Mouse (Mus musculus) Patski (cell line): ENCODE results near the gene Cox4i1. TPM values are rescaled to one million over a fixed set of nuclear protein-coding genes. Genes with fewer than 3 reads are reported as not detected.

Experiments
- ATAC-seq: fragments of 100-300 bp; one replicate; pipeline ENCODE4 v1.8.0; 2021
- CTCF ChIA-PET: fragments of 350-600 bp; sonication (Branson Sonifier 250); formaldehyde crosslinking; loops from one replicate; lab custom pipeline; 2022; ENCODE audit warnings: inconsistent platforms; lab: Charles Lee
- POLR2A ChIA-PET: fragments of 350-600 bp; sonication (Branson Sonifier 250); formaldehyde crosslinking; loops from one replicate; lab custom pipeline; 2022; ENCODE audit warnings: antibody characterized with exemption, inconsistent platforms; lab: Charles Lee
- DNase-seq: peaks from one replicate; pipeline ENCODE4 v3.0.0-alpha.2; 2011; ENCODE audit warnings: low read depth, low spot score
- H3K27me3 ChIP-seq: fragments of 371-371 bp; one replicate; pipeline ENCODE4 v1.5.1; 2021
- CTCF ChIP-seq: fragments of 100-300 bp; IDR thresholded peaks from one replicate; pipeline ENCODE4 v1.5.1; 2021
- in situ Hi-C: fragments of 300-500 bp; cut with MboI; formaldehyde crosslinking; loops from 3 replicates; pipeline ENCODE4 v1.11.1; 2018; ENCODE audit warnings: low pct_unique_long_range_greater_than_20kb, mixed read lengths
- polyA plus RNA-seq: library from polyadenylated mRNA; unstranded; gene quantifications from one replicate; pipeline ENCODE4 v1.2.3, GENCODE M21; 2021

Cox4i1 gene
- polyA plus RNA-seq: 1,640 TPM

DNA sequence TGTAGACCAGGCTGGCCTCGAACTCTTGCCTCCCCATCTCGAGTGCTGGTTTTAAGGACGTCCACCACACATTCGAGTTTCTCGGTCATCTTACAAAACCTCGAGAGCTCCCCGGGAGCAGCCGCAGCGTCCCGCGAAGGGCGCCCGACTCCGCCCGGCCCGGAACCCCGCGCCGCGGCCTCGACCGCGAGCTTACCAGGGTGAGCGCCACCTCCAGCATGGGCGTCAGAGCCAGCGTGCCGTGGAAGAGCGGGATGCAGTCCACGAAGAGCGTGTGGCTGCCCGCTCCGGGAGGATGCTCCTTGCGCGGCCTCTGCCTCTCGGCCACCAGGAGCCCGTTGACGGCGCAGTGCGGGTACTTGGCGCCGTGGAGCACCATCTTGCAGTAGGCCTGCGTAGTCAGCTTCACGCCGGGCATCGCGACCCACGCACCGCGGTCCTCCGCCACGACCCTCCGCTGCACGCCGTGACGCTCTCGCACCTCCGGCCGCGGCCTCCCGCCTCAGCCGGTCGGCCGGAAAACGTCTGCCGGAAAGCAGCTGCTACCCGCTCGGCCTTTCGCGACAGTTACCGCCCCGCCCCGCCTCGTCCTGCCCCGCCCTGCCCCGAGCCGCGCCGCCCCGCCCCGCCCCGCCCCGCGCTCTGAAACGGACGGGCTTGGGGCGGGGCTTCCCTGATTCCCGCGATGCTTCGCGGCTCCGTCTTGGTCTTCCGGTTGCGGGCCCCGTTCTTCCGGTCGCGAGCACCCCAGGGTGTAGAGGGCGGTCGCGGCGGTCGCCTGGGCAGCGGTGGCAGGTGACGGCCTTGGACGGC is at the start of gene Cox4i1, which contains the start of gene Gm27021:
Gene Cox4i1, plus strand, starts transcription at position 662 of the 813 bp plus-strand sequence.
Gene Gm27021, minus strand, starts transcription at position 519 of the 813 bp plus-strand sequence.
- H3K27me3 ChIP-seq: no peaks in the 10 kb centered on the region
- CTCF ChIA-PET: no interaction called here
- TF ChIP-seq CTCF: no peak
- peak; percentile 38 for DNase-seq
- POLR2A ChIA-PET: interaction anchor here (0.7 to 1.0 kb wide), 2 partner anchors 50 to 1540 kb away, joined by 3 to 4 read pairs; no protein-coding TSS in a partner anchor
- in situ Hi-C loops: no loop called here
- ATAC-seq: peak; percentile 79

DNA sequence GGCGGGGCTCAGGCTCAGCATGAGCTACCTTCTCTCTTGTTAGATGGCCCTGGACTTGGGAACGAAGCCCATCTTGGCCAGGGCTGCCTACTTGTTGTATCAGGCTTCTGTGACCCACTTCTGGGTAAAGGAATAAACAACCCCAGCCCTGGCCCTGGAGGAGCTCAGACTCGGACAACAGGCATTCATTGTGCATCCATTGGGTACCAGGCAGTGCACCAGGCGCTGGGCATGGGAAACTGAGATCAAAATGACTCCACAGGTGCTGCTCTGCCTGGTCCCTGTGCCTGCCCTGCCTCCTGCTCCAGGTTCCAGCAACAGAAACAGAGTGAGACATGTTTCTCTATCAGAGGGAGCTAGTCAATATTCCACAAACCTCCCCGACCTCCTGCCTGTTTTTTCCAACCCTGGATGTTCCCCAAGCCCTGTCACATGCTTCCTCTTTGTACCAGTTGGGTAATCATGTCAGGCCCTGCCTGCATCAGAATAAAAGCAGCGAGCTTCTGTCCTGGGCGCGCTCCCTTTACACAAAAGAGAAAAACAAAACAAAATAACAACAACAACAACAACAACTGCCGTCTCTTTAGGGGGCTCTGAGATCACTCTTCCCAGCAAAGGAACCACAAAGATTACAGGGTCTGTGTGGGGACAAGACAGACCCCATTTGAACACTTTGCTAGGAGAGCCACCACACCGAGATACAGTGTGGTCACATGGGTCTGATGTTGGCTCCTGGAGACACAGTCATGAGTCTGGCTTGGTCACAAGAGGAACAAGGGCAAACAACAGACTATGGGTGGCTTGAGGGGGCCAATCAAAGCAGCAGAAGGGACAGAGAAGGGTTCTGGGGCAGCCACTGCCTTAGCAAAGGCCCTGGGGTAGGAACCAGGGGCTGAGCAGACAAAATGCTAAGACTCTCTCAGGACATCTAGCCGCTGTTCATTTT is 48.5 kb upstream of the Cox4i1 start:
- no peak for DNase-seq
- in situ Hi-C loops: loop anchor here (10.0 kb wide), 1 partner anchor 435 kb away; no protein-coding TSS in a partner anchor
- no peak for ATAC-seq
- CTCF ChIA-PET: interaction anchor here (1.0 to 2.3 kb wide), 5 partner anchors 10 to 23 kb away, joined by 3 to 10 read pairs (median 4); no protein-coding TSS in a partner anchor
- POLR2A ChIA-PET: interaction anchor here (1.0 kb wide), 1 partner anchor 11 kb away, joined by 5 read pairs; no protein-coding TSS in a partner anchor
- TF ChIP-seq CTCF: no peak
- no peaks in the 10 kb centered on the region for H3K27me3 ChIP-seq

DNA sequence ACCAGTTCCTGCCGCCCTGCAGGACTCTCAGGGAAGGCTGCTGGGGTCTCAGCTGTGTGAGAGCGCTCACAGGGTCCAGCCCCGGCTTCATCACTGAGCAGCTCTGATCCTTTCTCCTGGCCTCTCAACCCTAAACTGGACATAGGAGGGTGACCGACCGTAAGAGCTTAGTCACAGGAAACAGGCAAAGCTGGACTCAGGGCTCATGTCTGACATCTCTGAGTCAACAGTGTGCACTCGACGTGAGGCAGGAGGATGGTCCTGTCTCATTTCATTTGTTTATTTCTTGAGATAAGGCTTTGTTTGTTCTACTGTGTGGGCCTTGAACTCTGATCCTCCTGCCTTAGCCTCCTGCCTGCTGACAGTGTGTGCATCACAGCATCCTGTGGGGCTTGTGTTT is 47.6 kb upstream of the Cox4i1 start:
- TF ChIP-seq CTCF: no peak
- CTCF ChIA-PET: interaction anchor here (1.1 to 1.6 kb wide), 2 partner anchors 20 to 24 kb away, joined by 4 to 5 read pairs; no protein-coding TSS in a partner anchor
- in situ Hi-C loops: no loop called here
- no peaks in the 10 kb centered on the region for H3K27me3 ChIP-seq
- no peak for DNase-seq
- ATAC-seq: no peak
- POLR2A ChIA-PET: no interaction called here

DNA sequence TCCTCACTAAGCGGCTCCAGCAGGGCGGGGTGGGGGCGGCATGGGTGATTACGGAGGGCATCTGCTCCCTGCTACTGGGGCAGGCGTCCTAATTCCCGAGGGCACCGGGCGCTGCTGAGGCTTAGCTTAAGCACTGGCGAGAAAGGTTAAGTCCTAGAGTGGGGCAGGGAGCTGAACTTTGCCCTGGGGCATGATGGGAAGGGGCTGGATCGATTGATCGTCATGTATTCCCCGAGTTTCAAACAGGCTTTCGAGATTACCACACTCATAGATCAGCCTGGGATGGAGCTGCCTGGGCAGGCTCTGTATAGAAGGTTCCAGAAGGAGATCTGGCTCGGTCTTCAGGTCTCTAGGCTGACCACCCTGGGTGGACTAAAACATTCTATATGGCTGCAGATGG is 45.9 kb upstream of the Cox4i1 start:
- no peaks in the 10 kb centered on the region for H3K27me3 ChIP-seq
- ChIA-PET CTCF (no interaction called here), POLR2A (no interaction called here)
- DNase-seq (no peak), ATAC-seq (no peak)
- no peak for TF ChIP-seq CTCF
- in situ Hi-C loops: no loop called here

DNA sequence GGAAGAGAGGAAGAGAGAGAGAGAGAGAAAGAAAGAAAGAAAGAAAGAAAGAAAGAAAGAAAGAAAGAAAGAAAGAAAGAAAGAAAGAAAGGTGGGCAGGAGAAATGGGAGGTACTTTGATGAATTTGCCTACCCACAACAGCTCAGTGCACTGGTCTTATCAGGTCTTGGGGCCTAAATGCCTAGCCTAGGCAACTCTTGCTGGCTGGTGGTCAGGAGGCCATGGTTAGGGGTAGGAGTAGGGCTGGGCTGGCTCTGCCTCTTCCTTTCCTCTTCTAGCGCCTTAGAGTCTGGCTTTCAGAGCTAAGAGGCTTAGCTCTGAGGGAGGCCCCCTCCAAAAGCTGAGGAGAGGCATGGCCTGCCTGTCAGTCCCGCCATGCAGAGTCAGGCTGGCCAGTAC is 44.4 kb upstream of the Cox4i1 start:
- no peaks in the 10 kb centered on the region for H3K27me3 ChIP-seq
- in situ Hi-C loops: no loop called here
- no peak for TF ChIP-seq CTCF
- DNase-seq (no peak), ATAC-seq (no peak)
- POLR2A ChIA-PET: no interaction called here
- CTCF ChIA-PET: interaction anchor here (1.2 to 1.3 kb wide), 2 partner anchors 12 to 20 kb away, joined by 3 read pairs; no protein-coding TSS in a partner anchor

DNA sequence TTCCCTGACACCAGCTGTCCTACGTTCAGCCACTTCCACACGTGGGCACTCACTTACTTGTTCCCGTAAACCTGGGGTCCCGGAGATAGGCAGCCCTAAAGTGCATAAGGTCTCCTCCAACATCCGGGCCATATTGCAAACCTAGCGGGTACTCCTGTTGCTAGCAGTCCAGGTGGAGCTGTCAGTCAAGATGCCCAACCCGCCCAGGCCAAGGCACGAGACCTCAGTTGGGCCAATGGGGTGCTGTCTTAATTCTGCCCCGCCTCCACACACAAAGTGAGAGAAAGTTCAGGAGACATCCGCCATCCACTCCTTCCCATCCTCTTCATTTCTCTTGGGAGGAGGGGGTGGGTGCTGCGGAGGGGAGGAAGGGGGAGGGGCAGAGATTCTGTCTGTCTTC is 41.6 kb upstream of the Cox4i1 start:
- ChIA-PET CTCF (no interaction called here), POLR2A (no interaction called here)
- in situ Hi-C loops: no loop called here
- H3K27me3 ChIP-seq: no peaks in the 10 kb centered on the region
- DNase-seq (no peak), ATAC-seq (no peak)
- TF ChIP-seq CTCF: no peak

DNA sequence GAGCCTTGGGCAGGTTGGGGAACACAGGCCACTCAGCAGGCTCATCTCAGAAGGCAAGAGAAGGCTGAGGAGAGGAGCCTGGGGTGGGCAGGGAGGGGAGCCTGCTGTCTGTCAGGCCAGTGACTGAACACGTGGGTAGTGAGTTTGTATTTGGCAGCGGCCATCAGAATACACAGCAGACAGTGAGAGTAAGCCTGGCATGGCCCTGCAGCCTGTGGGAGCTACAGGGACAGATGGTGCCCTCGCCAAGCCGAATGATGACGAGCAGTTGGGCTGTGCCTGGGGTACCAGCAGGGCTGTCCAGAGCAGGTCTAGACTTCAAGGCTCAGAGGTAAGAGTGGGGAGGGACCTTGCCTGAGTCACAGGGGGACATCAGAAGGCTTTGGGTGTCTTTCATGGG is 40.7 kb upstream of the Cox4i1 start:
- in situ Hi-C loops: no loop called here
- TF ChIP-seq CTCF: no peak
- ChIA-PET POLR2A (no interaction called here), CTCF (no interaction called here)
- DNase-seq: no peak
- H3K27me3 ChIP-seq: no peaks in the 10 kb centered on the region
- ATAC-seq: no peak

DNA sequence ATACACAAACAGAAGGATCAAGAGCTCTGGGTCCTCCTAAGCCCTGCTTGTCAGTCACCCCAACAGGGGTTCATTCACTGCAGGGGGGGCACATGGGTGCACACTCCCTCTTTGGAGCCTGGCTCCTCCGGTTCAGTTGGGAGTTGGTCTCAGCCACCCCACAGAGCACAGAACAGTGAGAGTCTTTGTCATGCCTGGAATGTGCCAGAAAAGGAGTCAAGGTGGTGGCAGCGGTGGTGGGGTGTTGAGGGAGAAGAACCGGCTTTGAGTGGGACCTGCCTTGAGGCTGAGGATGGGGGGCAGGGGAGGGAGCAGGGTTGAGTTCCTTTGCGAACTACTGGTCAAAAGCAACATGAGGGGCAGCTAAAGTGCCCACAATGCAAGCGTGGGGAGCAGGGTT is 38.0 kb upstream of the Cox4i1 start:
- DNase-seq: no peak
- ChIA-PET CTCF (no interaction called here), POLR2A (no interaction called here)
- no peaks in the 10 kb centered on the region for H3K27me3 ChIP-seq
- no peak for ATAC-seq
- in situ Hi-C loops: no loop called here
- TF ChIP-seq CTCF: no peak

DNA sequence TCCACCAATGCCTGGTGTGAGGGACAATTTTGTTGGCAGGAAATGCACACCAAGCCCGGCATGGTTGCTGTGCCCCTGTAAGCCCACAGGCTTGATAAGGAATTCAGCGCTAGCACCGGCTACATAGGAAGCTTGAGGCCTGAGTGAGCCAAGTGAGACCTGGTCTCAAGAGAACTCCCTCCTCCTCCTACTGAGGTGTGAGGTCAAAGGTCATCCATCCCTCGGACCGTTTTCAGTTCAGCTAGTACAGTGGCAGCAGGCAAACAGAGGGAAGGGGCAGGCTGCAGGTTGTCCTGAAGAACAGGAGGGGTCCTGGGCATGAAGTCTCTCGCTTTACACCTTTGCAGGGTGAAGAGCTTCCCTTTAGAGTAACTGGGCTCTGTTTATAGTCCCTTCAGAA is 37.2 kb upstream of the Cox4i1 start:
- DNase-seq (no peak), ATAC-seq (no peak)
- in situ Hi-C loops: no loop called here
- no peaks in the 10 kb centered on the region for H3K27me3 ChIP-seq
- CTCF ChIA-PET: no interaction called here
- no peak for TF ChIP-seq CTCF
- POLR2A ChIA-PET: no interaction called here
